Comparison of ENCODE assay signal across 8 mouse cellular contexts in genomic region chr4:150556382-150557221, GRCm38 (mm10).
DNase-seq lines count a peak whose midpoint lies in the region; ATAC-seq lines count a peak whose summit lies in the region.

No protein-coding gene starts in this region.

- no peak overlapping the region for H3K4me3 ChIP-seq in macrophage (ENCODE audit: inconsistent target)

- peak; percentile 65 to 67 for DNase-seq in adrenal gland, adult 18-20 months (ENCODE audit: low spot score in 2 of 2)
- DNase-seq in embryo, embryonic 10.5 days (ENCODE audit: low spot score): peak; percentile 85
- peak; percentile 59 to 78 for DNase-seq in gastrocnemius, postnatal 36 days
- peak; percentile 34 to 72 for DNase-seq in left cerebral cortex, adult 8-10 months (ENCODE audit: low spot score in 2 of 2)
- DNase-seq in right cerebral cortex, adult 2 months (ENCODE audit: low spot score in 2 of 2): peak; percentile 72 to 83
- DNase-seq in urinary bladder, postnatal 25 days (ENCODE audit: low spot score): peak; percentile 52

- H3K36me3 ChIP-seq in macrophage (ENCODE audit: inconsistent target): no peaks in the 10 kb centered on the region

- H3K79me2 ChIP-seq in macrophage (ENCODE audit: inconsistent target): no peaks in the 10 kb centered on the region; the same call in 1 of the 2 replicates

- under 1% methylated on average over 17 of the region's 17 CpGs for WGBS in macrophage (ENCODE audit: missing documents)

- peak overlapping the region; percentile 89 for H3K27ac ChIP-seq in macrophage

- peak; percentile 77 for ATAC-seq in inflammation-experienced regulatory T-cells, adult 6 months

- intact Hi-C loops in gastrocnemius, postnatal 36 days (cut with DNase I): no loop called here
